Mouse (Mus musculus): ENCODE measurements around the gene Taf1a.

DNA sequence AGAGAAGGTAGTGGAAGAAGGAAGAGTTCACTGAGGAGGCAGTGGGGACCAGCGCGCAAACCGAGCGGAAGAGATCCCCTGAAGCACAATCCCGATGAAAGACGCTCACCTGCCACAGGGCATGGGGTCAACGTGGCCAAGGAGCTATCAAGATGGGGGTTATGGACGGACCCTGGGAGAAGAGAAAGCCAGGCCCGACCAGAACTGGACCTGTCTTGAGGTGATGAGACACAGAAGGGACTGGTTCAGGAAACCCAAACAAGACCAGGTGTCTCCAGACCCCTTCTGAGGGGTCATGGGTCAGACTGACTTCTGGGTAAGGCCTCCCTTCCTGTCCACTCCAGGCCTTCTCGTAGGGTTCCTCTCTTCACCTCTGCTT, 43.0 kb upstream of the Taf1a start:
- no peak for TF ChIP-seq GATA1 (IDR thresholded peaks at IDR 0.05; ENCODE audit: borderline replicate concordance, low read length)
- TF ChIP-seq FLI1 (IDR thresholded peaks at IDR 0.05; ENCODE audit: low read length) = no peak

All from megakaryocyte, embryonic 14.5 days (primary cell).